Mouse (Mus musculus) G1E (cell line): ENCODE measurements at regions not wholly inside any gene's neighbourhood (a gene's known extent, or its start where the extent isn't known, plus 50 kb on each side); places are given as distances from the start of the nearest gene placed in this dataset.

Experiments used
- CTCF ChIP-seq: IDR thresholded peaks from 2 replicates; pipeline ENCODE4 v1.5.1; 2012; ENCODE audit warnings: low read depth, low read length, inconsistent platforms, mixed read lengths
- GATA1 ChIP-seq: IDR thresholded peaks from 2 replicates; pipeline ENCODE4 v1.6.1; 2012; ENCODE audit warnings: borderline replicate concordance, low read length, inconsistent platforms, mixed read lengths
- POLR2AphosphoS5 ChIP-seq: IDR thresholded peaks from 2 replicates; pipeline ENCODE4 v1.6.1; 2012; ENCODE audit warnings: low read depth, low read length, inconsistent platforms; ENCODE audit not compliant: insufficient replicate concordance
- TAL1 ChIP-seq: conservative IDR thresholded peaks from 2 replicates; pipeline ENCODE4 v1.6.1; 2012; ENCODE audit warnings: low read depth, low read length, inconsistent platforms, mixed read lengths

- TF ChIP-seq CTCF (no peak), POLR2AphosphoS5 (no peak), TAL1 (no peak), GATA1 (no peak)
Measured at GRCm38 (mm10) chr2:72880016-72880415, 100.2 kb downstream of the Sp3 start.
